Comparison of ENCODE assay signal across 7 mouse cellular contexts in the genomic region with DNA sequence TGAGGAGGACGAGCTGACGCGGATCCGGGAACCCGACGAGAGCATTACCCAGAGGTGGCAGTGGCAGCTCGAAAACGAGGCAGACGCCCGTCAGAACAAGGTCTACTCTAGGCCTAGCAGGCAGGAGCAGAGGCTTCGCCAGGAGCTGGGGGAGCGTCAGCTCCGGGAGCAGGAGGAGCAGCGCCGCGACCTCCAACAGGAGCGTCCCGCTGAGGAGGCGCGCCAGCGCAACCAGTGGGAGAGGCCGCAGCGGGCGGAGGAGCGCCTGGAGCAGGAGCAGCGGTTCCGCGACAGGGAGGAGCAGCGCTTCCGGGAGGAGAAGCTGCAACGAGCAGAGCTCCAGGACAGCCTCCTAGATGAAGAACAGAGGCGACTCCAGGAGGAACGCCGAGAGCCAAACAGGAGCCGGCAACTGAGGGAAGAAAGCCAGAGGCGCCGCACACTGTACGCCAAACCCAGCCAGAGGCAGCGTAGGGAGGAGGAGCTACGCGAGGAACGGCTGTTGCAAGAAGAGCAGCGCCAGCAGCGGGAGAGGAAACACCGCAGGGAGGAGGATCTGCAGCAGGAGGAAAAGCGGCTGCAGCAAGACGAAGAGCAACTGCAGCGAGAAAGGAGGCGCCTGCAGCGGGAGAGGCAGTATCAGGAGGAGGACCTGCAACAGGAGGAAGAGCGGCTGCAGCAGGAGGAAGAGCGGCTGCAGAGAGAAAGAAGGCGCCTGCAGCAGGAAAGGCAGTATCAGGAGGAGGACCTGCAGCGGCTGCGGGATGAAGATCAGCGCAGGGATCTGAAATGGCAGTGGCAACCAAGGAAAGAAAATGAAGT. TPM values are rescaled to one million over a fixed set of nuclear protein-coding genes. Genes with fewer than 3 reads are reported as not detected.
A peak's percentile ranks its signal among the peaks of the same experiment; 100 is the strongest.
DNase-seq lines count a peak whose midpoint lies in the region; ATAC-seq lines count a peak whose summit lies in the region.

No protein-coding gene starts in this region.

- peak; percentile 78 to 81 for DNase-seq in adrenal gland, postnatal 36 days
- peak; percentile 52 to 65 for DNase-seq in heart, adult 9 months (ENCODE audit: low spot score in 2 of 2)
- DNase-seq in kidney, adult 8-10 months = peak; percentile 54 to 73
- peak; percentile 12 for DNase-seq in splenic B cell, adult 2 months (ENCODE audit: low read depth, low spot score)

- peak overlapping the region; percentile 66 for H3K9ac ChIP-seq in embryonic facial prominence, embryonic 13.5 days
- peak overlapping the region; percentile 61 for H3K9ac ChIP-seq in limb, embryonic 13.5 days
- peak overlapping the region; percentile 53 for H3K9ac ChIP-seq in midbrain, embryonic 13.5 days (replicated peaks)

- H3K4me1 ChIP-seq in embryonic facial prominence, embryonic 13.5 days = peaks cover 28% of the 10 kb centered on the region
- peaks cover 24% of the 10 kb centered on the region for H3K4me1 ChIP-seq in limb, embryonic 13.5 days
- H3K4me1 ChIP-seq in midbrain, embryonic 13.5 days (replicated peaks) = peaks cover 36% of the 10 kb centered on the region

- 0 out of 2 replicates have a peak overlapping the region, but pooled peaks have one; percentile 55 for H3K27ac ChIP-seq in embryonic facial prominence, embryonic 13.5 days
- H3K27ac ChIP-seq in limb, embryonic 13.5 days = no peak overlapping the region
- peak overlapping the region; percentile 25 for H3K27ac ChIP-seq in midbrain, embryonic 13.5 days

- H3K36me3 ChIP-seq in embryonic facial prominence, embryonic 13.5 days = no peaks in the 10 kb centered on the region
- no peaks in the 10 kb centered on the region for H3K36me3 ChIP-seq in limb, embryonic 13.5 days
- no peaks in the 10 kb centered on the region for H3K36me3 ChIP-seq in midbrain, embryonic 13.5 days
- no peaks in the 10 kb centered on the region for H3K36me3 ChIP-seq in splenic B cell, adult 2 months (ENCODE audit: control insufficient read depth, insufficient read depth, low read length, poor library complexity, severe bottlenecking)

- H3K4me2 ChIP-seq in embryonic facial prominence, embryonic 13.5 days = peak overlapping the region; percentile 92
- peak overlapping the region; percentile 94 for H3K4me2 ChIP-seq in limb, embryonic 13.5 days (replicated peaks)
- peak overlapping the region; percentile 96 for H3K4me2 ChIP-seq in midbrain, embryonic 13.5 days (replicated peaks)

- ATAC-seq in embryonic facial prominence, embryonic 13.5 days (ENCODE audit: insufficient number of reproducible peaks, insufficient read depth, low FRiP score, low TSS enrichment, low read depth) = peak; percentile 74
- peak; percentile 89 for ATAC-seq in limb, embryonic 13.5 days (ENCODE audit: low FRiP score, low read depth)
- peak; percentile 88 for ATAC-seq in midbrain, embryonic 13.5 days

- peak overlapping the region; percentile 58 for H3K4me3 ChIP-seq in embryonic facial prominence, embryonic 13.5 days
- H3K4me3 ChIP-seq in limb, embryonic 13.5 days = peak overlapping the region; percentile 52
- H3K4me3 ChIP-seq in midbrain, embryonic 13.5 days (replicated peaks) = peak overlapping the region; percentile 65

- H3K27me3 ChIP-seq in embryonic facial prominence, embryonic 13.5 days = peaks cover 73% of the 10 kb centered on the region
- peaks cover 71% of the 10 kb centered on the region for H3K27me3 ChIP-seq in limb, embryonic 13.5 days
- H3K27me3 ChIP-seq in midbrain, embryonic 13.5 days = peaks cover 54% of the 10 kb centered on the region
- no peaks in the 10 kb centered on the region for H3K27me3 ChIP-seq in splenic B cell, adult 2 months (ENCODE audit: control insufficient read depth, insufficient read depth, low read length, poor library complexity, severe bottlenecking)

- under 1% methylated on average over 56 of the region's 56 CpGs for WGBS in embryonic facial prominence, embryonic 13.5 days
- WGBS in limb, embryonic 13.5 days = under 1% methylated on average over 56 of the region's 56 CpGs
- WGBS in midbrain, embryonic 13.5 days = under 1% methylated on average over 56 of the region's 56 CpGs

- no peaks in the 10 kb centered on the region for H3K9me3 ChIP-seq in embryonic facial prominence, embryonic 13.5 days
- no peaks in the 10 kb centered on the region for H3K9me3 ChIP-seq in limb, embryonic 13.5 days
- no peaks in the 10 kb centered on the region for H3K9me3 ChIP-seq in midbrain, embryonic 13.5 days

RNA-seq across cellular contexts. Expression of a gene that starts 2.4 kb away (rescaled TPM):
- total RNA-seq in adrenal gland, postnatal 36 days (2021) = under 1 TPM; 0.23 to 0.89 TPM
- polyA plus RNA-seq in embryonic facial prominence, embryonic 13.5 days (2015; fragmentation: Nextera tagmentation; extraction: Ambion mirVana) = 0.88 and 1.0 TPM in 2 replicates
- 1.1 TPM in 2 replicates for polyA plus RNA-seq in limb, embryonic 13.5 days (2015; fragmentation: Nextera tagmentation; extraction: Ambion mirVana)
- 0.74 and 0.75 TPM in 2 replicates for polyA plus RNA-seq in midbrain, embryonic 13.5 days (2015; fragmentation: Nextera tagmentation; extraction: Ambion mirVana)

RNA-seq across cellular contexts. Expression of a gene that starts 24.0 kb away (rescaled TPM):
- under 1 TPM; 0.13 to 0.92 TPM for total RNA-seq in adrenal gland, postnatal 36 days (2021)
- polyA plus RNA-seq in embryonic facial prominence, embryonic 13.5 days (2015; fragmentation: Nextera tagmentation; extraction: Ambion mirVana) = not detected in 2 replicates
- not detected in 2 replicates for polyA plus RNA-seq in limb, embryonic 13.5 days (2015; fragmentation: Nextera tagmentation; extraction: Ambion mirVana)
- polyA plus RNA-seq in midbrain, embryonic 13.5 days (2015; fragmentation: Nextera tagmentation; extraction: Ambion mirVana) = 0.09 TPM in 1 of 2 replicates, not detected in the other

RNA-seq across cellular contexts. Expression of a gene that starts 51.1 kb away (rescaled TPM):
- total RNA-seq in adrenal gland, postnatal 36 days (2021) = not detected
- not detected in 2 replicates for polyA plus RNA-seq in embryonic facial prominence, embryonic 13.5 days (2015; fragmentation: Nextera tagmentation; extraction: Ambion mirVana)
- polyA plus RNA-seq in limb, embryonic 13.5 days (2015; fragmentation: Nextera tagmentation; extraction: Ambion mirVana) = not detected in 2 replicates
- polyA plus RNA-seq in midbrain, embryonic 13.5 days (2015; fragmentation: Nextera tagmentation; extraction: Ambion mirVana) = not detected in 2 replicates

Comparison
In these comparisons a context has a peak if more than half of its experiments do, and no peak if none do; other contexts are left out.
1. DNase-seq: peak in every context shown above with its lines; median percentile 80 in adrenal gland, postnatal 36 days; 64 in kidney, adult 8-10 months; 58 in heart, adult 9 months; 12 in splenic B cell, adult 2 months.